Mouse (Mus musculus) lung, adult 2 months (tissue): ENCODE data around the gene Cnbd2.

ENCODE experiments used
- CTCF ChIP-seq: fragments of 200-500 bp; IDR thresholded peaks from 2 replicates; pipeline ENCODE4 v1.5.1; 2011; ENCODE audit warnings: mild to moderate bottlenecking, low read length, control low read depth; ENCODE audit not compliant: insufficient read depth
- POLR2A ChIP-seq: fragments of 200-500 bp; IDR thresholded peaks from 2 replicates; pipeline ENCODE4 v1.6.1; 2011; ENCODE audit warnings: low read depth, mild to moderate bottlenecking, control low read depth, low read length, borderline replicate concordance; ENCODE audit errors: extremely low read depth

DNA sequence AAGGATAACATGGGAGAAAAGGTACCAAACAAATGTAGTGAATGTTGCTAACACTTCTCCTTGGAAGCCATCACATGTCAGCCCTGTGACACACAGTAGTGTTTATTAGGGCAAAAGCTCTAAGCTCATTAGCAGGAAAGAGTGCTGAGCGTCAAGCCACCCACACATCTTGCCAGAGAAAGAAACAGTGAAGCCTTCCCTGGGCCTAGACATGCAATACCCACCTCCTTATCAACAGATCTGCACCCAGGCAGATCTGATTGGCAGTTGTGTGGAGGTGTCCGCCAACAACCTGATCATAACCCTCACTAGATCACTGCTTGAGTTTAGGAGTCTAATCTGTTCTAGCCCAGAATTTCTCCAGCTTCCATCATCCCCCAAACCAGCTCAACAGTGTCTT, 84.0 kb downstream of the Cnbd2 start:
- no peak for TF ChIP-seq CTCF
- no peak for TF ChIP-seq POLR2A
